Mouse (Mus musculus) thymus, adult 2 months (tissue): ENCODE data around the gene Dnmt3a. TPM values are rescaled to one million over a fixed set of nuclear protein-coding genes. Genes with fewer than 3 reads are reported as not detected.

Experiments used
- DNase-seq: peaks from one replicate; pipeline ENCODE4 v3.0.0; 2021
- H3K27ac ChIP-seq: fragments of 200-500 bp; 2 replicates; pipeline ENCODE4 v1.5.1; 2012; ENCODE audit warnings: low read length, control low read depth; ENCODE audit not compliant: control insufficient read depth, insufficient read depth
- H3K27me3 ChIP-seq: fragments of 200-500 bp; 2 replicates; pipeline ENCODE4 v1.6.1; 2012; ENCODE audit warnings: mild to moderate bottlenecking, low read length, moderate library complexity, mixed read lengths; ENCODE audit not compliant: control insufficient read depth, insufficient read depth
- H3K36me3 ChIP-seq: fragments of 200-500 bp; 2 replicates; pipeline ENCODE4 v1.6.1; 2012; ENCODE audit warnings: mild to moderate bottlenecking, low read length, moderate library complexity; ENCODE audit not compliant: control insufficient read depth, insufficient read depth
- H3K4me1 ChIP-seq: fragments of 200-500 bp; replicated peaks from 2 replicates; pipeline ENCODE4 v1.6.1; 2012; ENCODE audit warnings: low read length; ENCODE audit not compliant: control insufficient read depth, insufficient read depth
- H3K4me3 ChIP-seq: fragments of 200-500 bp; 2 replicates; pipeline ENCODE4 v1.5.1; 2012; ENCODE audit warnings: mild to moderate bottlenecking, low read length, control low read depth, moderate library complexity; ENCODE audit not compliant: control insufficient read depth, insufficient read depth
- CTCF ChIP-seq: fragments of 200-500 bp; IDR thresholded peaks from 2 replicates; pipeline ENCODE4 v1.5.1; 2012; ENCODE audit warnings: mild to moderate bottlenecking, control low read depth, low read length, moderate library complexity, borderline replicate concordance; ENCODE audit not compliant: control insufficient read depth, poor library complexity, insufficient read depth; ENCODE audit errors: extremely low read depth
- POLR2A ChIP-seq: fragments of 200-500 bp; IDR thresholded peaks from 2 replicates; pipeline ENCODE4 v1.6.1; 2012; ENCODE audit warnings: mild to moderate bottlenecking, low read length, control low read depth, moderate library complexity; ENCODE audit not compliant: control insufficient read depth, poor library complexity, insufficient read depth; ENCODE audit errors: extremely low read depth
- WGBS: fragments of 180-500 bp; shearing (Covaris S2); methylation state at CpG from one replicate; pipeline ENCODE4 v1.1.7; 2018; 5-methylcytosine and 5-hydroxymethylcytosine counted together
- polyA plus RNA-seq: library from polyadenylated mRNA; depleted of rRNA; stranded (reverse); fragments of >200 nt; gene quantifications from 2 replicates; pipeline ENCODE4 v1.2.3, GENCODE M21; 2012

Gene Dnmt3a
- polyA plus RNA-seq, 1 experiment = 40.9 TPM

- no peak for DNase-seq
- Histone ChIP-seq H3K4me3 (no peak overlapping the region), H3K36me3 (0 out of 2 replicates have a peak, but pooled peaks cover 6% of the 10 kb centered on the region), H3K4me1 (peaks cover 44% of the 10 kb centered on the region), H3K27ac (peak overlapping the region; percentile 82), H3K27me3 (no peaks in the 10 kb centered on the region)
- no peak for TF ChIP-seq CTCF
- TF ChIP-seq POLR2A = no peak
- 89% methylated on average over 7 of the region's 7 CpGs for WGBS
Measured at GRCm38 (mm10) chr12:3833059-3833760, 27.4 kb downstream of the Dnmt3a start.

GRCm38 (mm10) chr12:3833851-3834273 lies 28.1 kb downstream of the Dnmt3a start:
- Histone ChIP-seq H3K27me3 (no peaks in the 10 kb centered on the region), H3K4me3 (peak overlapping the region; percentile 40), H3K4me1 (peaks cover 44% of the 10 kb centered on the region), H3K27ac (peak overlapping the region; percentile 82), H3K36me3 (0 out of 2 replicates have a peak, but pooled peaks cover 6% of the 10 kb centered on the region)
- 8% methylated on average over 8 of the region's 8 CpGs for WGBS
- DNase-seq = peak; percentile 37
- TF ChIP-seq POLR2A = no peak
- no peak for TF ChIP-seq CTCF

- TF ChIP-seq CTCF (0 out of 2 replicates have a peak, but pooled peaks have one; percentile 47), POLR2A (0 out of 2 replicates have a peak, but pooled peaks have one; percentile 19)
- H3K36me3 ChIP-seq = 0 out of 2 replicates have a peak, but pooled peaks cover 6% of the 10 kb centered on the region
- peak; percentile 57 for DNase-seq
- peak overlapping the region; percentile 82 for H3K27ac ChIP-seq
- peak overlapping the region; percentile 40 for H3K4me3 ChIP-seq
- peaks cover 44% of the 10 kb centered on the region for H3K4me1 ChIP-seq
- no peaks in the 10 kb centered on the region for H3K27me3 ChIP-seq
- 26% methylated on average over 21 of the region's 21 CpGs for WGBS
Measured at GRCm38 (mm10) chr12:3834373-3835314, 28.8 kb downstream of the Dnmt3a start.

GRCm38 (mm10) chr12:3835576-3835975 lies 29.8 kb downstream of the Dnmt3a start:
- no peak overlapping the region for H3K4me3 ChIP-seq
- 29% methylated on average over 2 of the region's 2 CpGs for WGBS
- H3K27ac ChIP-seq = peak overlapping the region; percentile 26; the same call in 1 of the 2 replicates
- 0 out of 2 replicates have a peak, but pooled peaks cover 6% of the 10 kb centered on the region for H3K36me3 ChIP-seq
- H3K27me3 ChIP-seq = no peaks in the 10 kb centered on the region
- TF ChIP-seq CTCF (no peak), POLR2A (no peak)
- peaks cover 44% of the 10 kb centered on the region for H3K4me1 ChIP-seq
- DNase-seq = no peak

- H3K27me3 ChIP-seq = no peaks in the 10 kb centered on the region
- DNase-seq = no peak
- no peak overlapping the region for H3K4me3 ChIP-seq
- peaks cover 41% of the 10 kb centered on the region for H3K4me1 ChIP-seq
- WGBS = 82% methylated on average over 9 of the region's 9 CpGs
- TF ChIP-seq CTCF (no peak), POLR2A (no peak)
- H3K36me3 ChIP-seq = 0 out of 2 replicates have a peak, but pooled peaks cover 6% of the 10 kb centered on the region
- H3K27ac ChIP-seq = no peak overlapping the region
Measured at GRCm38 (mm10) chr12:3837081-3837832, 31.4 kb downstream of the Dnmt3a start.
